Mouse (Mus musculus): ENCODE results near the gene Rasl10a.
"Not testable (repeated sequence)": the region's sequence is repeated elsewhere in the genome, so short reads cannot be mapped to it uniquely, and the experiment has no call there.

The Rasl10a gene

DNA sequence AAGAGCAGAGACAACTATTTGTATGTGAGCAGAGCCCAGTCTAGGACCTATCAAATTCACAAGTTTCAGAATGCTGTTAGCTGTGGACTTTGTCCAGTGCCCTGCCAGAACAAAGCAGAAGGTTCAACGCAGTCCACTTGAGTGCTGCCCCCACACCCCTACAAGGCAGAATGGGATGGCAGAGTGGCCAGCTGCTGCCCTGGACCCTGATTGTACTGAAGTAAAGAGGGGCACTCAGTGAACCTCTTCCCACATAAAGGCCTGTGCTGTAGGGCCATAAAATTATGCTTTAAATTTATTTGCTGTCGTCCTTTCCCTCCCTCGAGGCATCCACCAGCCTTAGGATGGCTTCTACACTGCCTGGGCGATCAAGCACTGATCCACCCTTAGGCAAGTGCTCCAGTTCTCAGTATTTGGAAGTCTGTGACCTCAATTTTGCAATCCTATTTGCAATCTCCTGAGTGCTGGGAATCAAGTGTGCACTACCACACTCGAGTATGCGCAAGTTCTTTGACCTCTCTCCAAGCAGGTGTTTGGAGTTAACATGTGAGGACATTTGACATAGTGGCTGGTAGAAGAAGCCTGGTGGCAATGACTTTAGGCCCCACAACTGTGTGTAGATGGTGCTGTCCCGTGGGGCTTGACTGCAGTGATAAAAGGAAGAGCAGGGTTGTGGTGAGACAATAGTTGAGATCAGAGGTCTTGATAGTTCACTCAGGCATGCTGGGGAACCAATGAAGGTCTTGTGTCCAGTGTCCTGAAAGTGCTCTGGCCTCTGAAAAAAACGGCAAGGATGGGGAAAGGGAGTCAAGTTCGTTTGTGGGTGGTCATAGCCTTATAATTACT is 10.4 kb downstream of the Rasl10a start:
- CTCF ChIA-PET, result no interaction called here

DNA sequence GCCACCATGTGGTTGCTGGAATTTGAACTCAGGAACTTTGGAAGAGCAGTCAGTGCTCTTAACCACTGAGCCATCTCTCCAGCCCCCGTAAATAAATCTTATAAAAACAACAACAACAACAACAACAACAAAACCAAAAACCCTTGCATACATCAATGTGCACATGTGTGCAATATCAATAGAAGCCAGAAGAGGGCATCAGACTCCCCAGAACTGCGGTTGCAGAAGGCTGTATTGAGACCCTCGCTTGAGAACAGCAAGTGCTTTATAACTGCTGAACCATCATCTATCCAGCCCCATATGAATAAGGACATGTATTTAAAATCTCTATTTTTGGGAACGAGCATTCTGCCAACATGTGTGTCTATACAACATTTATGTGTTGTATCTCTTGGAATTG is 17.0 kb downstream of the Rasl10a start:
- CTCF ChIA-PET, result interaction anchor here (0.6 to 0.8 kb wide), 2 partner anchors 47 to 465 kb away, joined by 5 to 17 read pairs; no protein-coding TSS in a partner anchor

DNA sequence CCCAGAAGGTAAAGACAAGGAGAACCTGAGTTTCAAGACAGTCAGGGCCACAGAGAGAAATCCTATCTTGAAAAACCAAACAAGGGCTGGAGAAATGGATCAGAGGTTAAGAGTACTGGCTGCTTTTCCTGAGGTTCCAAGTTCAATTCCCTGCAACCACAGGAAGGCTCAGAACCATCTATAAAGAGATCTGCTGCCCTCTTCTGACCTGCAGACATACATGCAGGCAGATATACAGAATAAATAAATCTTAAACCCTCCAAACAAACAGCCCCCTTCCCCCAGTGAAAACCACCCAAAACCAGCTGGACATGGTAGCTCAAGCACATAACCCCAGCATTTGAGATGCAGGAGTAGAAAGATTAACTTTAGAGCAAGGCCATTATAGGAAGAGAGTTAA is 17.8 kb downstream of the Rasl10a start:
- CTCF ChIA-PET, result interaction anchor here (0.7 kb wide), 1 partner anchor 15 kb away, joined by 5 read pairs; no protein-coding TSS in a partner anchor

DNA sequence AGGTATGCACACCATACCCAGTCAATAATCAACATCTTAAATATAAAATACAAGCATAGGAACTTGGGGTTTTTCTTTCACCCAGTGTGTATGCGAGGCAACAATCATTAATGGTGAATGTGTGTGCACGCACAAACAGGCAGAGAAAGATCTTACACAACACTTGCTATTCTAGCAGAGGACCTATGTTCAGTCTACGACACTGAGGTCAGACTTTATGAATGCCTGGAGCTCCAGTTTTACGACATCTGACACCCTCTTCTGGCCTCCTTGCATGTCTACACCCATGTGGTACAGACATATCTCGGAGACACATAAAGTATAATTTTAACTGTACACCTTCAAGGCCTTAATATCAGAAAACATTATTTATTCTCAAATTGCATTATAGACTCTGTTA is 18.9 kb downstream of the Rasl10a start:
- CTCF ChIA-PET, result not testable (repeated sequence)

DNA sequence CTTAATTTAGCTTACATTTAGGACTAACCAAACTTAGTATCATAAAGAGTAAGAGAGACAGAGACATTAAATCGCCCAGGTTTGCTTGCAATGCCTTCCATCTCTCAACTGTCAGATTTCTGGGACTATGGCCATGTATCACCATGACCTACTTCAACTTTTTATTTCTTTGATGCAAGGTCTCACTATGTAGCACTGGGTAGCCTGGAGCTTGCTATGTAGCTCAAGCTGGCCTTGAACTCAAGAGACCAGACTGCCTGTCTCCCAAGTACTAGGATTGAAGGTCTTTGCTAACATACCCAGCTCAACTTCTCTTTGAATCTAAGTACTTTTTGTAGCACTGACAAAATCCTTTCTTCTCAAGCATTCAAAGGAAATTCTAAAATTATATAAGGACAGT is 31.2 kb downstream of the Rasl10a start:
- CTCF ChIA-PET, result no interaction called here

DNA sequence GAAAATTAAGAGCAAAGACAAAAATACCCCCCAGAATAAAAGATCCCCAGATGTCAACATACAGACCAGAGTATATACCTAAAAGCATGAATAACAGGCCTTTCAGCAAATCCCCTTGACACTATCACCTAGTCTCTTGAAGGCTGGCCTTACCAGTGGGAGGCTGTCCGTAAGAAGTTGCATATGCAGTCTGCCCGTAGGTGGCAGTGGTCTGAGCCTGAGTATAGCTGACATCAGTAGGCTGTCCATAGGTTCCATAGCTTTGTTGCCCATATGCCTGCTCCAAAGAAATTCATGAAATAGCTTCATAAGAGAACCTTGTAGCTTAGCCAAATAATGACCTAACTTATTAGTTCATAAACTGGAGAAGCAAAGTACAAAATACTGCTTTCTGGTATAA is 33.8 kb downstream of the Rasl10a start:
- CTCF ChIA-PET, result no interaction called here

DNA sequence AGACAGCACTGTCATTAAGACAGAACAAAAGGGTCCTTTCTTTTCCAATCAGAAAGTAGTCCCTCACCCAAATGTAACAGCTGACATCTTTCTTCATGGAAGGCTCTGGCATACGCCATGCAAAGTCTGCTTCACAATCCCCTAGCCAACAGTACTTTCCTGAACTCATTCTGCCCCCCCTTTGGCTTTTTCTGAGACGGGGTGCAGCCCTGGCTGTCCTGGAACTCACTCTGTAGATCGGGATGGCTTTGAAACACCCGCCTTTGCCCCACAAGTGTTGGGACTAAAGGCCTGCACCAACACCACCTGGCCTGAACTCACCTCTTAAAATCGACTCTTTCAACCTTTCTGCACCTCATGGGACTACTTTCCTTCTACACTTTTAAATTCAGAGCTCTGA is 37.9 kb downstream of the Rasl10a start:
- CTCF ChIA-PET, result no interaction called here

DNA sequence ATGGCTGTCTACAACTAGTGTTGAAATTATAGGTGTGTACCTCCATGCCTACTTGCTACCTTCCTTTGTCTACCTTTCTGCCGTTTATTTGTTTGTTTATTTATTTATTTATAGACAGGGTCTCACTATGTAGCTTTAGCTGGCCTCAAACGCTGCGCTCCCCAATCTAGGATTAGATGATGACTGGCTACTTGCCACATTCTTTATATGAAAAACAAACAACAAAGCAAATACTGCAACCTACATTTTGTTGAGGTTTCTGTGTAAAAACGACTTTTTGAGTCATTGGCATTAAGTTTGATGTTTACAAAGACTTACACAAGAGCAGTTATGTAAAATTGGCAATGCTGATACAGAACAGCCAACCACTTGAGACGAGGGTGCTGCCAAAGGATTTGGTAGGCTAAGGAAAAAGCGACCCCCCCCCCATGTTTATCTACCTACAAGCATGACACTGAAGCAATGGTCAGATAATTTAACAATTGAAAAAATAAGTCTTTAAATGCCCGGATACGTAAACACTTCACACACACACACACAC is 38.6 kb downstream of the Rasl10a start:
- CTCF ChIA-PET, result no interaction called here

DNA sequence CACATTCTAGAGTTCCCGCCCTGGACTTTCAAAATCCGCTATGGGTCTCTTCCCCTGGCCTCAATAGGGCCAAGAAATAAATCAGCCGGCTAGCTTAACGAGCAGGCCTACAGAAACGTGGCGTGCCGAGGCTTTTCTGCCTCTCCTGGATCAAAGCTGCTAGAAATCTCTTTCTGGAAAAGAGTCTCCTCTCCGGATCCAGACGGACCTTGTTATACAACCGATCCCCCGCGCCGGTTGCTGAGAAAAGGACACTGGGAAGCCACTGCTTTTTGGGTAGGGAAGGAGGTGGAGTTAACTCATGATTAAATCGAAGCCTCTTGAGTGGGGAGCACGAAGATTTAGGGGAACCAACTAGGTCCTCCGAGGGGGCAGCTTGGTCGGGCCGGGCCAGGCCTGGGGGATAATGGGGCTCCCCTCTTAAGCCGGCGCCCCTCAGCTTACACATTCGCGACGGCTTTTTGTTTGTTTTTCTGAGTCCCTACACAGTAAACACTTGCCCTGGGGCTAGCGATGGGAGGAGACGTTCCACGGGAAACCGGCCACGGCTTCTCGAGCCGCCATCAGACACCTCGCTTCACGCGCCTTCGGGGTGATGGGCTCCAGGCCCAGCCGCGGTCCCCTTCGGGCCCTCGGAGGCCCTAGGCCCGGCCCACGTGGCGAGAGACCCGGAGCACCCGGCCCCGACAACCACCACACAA is 40.3 kb downstream of the Rasl10a start:
- CTCF ChIA-PET, result interaction anchor here (0.7 to 0.9 kb wide), 2 partner anchors 13 to 412 kb away, joined by 3 to 4 read pairs; no protein-coding TSS in a partner anchor

DNA sequence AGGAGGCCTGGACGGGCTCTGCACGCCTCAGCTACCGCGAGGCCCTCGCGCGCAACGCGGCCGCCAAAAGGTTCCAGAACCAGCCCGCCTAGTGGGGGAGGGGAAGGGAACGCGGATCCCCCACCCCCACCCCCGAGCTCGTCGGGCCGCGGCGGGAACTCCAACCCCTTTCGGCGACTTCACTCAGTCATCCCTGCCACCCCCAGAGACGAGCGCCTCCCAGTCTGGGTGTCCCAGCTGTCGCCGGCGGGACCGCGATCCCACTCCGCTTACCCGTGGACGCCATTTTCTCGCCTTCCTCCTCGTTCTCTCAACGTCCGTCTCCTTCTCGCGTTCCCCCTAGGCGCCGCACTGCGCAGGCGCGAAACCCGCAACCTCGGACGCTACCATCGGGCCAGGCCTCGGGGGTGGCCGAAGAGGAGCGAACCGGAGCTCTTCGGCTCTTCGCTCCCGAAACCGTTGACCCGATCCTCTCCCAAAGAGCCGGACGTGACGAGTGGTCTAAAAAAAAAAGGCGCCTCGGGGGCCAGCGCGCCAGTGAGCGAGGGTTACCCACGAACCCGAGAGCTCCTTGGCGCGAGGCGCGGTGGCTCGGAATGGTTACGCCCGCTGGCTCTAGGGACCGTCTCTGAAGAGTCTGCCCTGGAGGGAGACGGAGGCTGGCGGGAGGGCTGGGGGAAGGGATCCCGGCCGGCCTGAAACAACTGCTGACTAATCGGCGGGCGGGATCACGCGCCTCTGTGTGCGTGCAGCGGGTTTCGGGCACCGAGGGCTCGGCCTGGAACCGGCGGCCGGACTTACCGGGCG is 41.0 kb downstream of the Rasl10a start, which contains the start of the genes Rhbdd3 and Ewsr1:
TSS of gene Rhbdd3 (plus strand) at position 191 of the 807 bp plus-strand sequence.
TSS of gene Ewsr1 (minus strand) at position 531 of the 807 bp plus-strand sequence.
- CTCF ChIA-PET, result interaction anchor here (0.6 to 0.9 kb wide), 6 partner anchors 12 to 111 kb away, joined by 3 to 9 read pairs (median 4); no protein-coding TSS in a partner anchor

DNA sequence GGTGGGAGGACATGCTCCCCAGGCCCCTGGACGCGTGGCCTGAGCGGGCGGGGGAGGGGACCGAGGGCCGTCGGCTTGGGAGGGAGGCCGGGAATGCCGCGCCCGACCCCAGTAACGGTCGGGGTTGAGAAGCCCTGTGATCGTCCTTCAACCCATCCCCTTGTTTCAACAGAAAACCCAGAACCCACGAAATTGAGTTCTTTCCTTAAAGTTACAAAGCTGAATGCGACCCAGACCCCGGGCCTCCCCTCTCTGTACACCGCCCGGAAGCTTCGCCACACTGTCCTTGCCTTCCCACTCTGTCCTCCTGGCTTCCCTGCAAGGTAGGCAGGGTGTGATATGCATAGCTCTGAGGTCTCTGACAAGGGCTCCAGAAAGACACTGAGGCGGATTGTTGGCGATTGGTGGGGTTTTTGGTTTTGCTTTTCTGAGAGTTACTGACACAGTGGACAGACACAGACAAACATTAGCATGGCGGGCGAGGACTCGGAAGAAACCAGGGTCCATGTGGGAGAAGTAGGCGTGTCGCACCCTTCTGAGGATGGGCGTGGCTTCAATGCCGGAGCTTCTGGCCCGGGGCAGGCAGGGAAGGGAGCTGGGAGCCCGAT is 41.8 kb downstream of the Rasl10a start:
- CTCF ChIA-PET, result interaction anchor here (0.6 to 0.9 kb wide), 6 partner anchors 15 to 882 kb away, joined by 3 to 15 read pairs (median 4); no protein-coding TSS in a partner anchor

DNA sequence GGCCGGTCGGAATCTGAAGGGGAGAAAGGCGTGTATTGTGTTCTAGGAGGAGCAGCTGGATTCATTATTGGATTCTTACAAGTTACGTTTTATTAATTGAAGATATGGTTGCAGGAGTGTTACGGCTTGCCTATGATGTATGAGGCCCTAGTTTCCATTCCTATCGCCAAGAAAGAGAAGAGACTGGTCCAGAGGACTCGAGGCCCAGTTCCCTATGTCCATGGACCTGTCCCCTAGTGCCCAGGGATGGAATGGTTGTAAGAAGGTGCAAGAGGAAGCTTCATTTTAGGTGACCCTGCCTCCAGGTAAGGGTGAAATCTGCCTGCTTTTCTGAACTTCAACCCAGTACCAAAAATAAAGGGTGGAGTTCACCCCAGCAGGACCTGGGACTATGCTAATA is 42.4 kb downstream of the Rasl10a start:
- CTCF ChIA-PET, result interaction anchor here (0.6 to 0.9 kb wide), 6 partner anchors 14 to 1427 kb away, joined by 3 to 15 read pairs (median 4); no protein-coding TSS in a partner anchor

DNA sequence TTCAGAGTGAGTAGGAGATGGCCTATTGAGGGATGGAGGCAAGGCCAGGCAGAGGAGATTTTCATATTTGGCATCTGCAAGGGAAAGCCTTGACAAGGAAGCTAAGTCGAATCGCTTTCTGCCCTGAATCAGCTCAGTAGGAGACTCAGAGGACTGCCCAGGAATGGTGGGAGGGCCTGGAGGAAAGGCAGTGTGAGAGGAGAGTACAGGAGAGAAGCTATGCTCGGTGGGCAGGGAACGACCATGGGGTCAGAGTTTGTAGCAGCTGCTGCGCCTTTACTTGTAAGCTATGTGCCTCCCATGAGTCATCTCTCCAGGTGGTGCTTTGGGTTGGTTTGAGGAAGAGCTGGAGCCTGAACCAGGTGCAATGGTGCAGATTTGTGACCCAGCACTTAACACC is 42.9 kb downstream of the Rasl10a start:
- CTCF ChIA-PET, result interaction anchor here (0.6 to 0.9 kb wide), 2 partner anchors 128 to 1427 kb away, joined by 3 to 4 read pairs; no protein-coding TSS in a partner anchor

DNA sequence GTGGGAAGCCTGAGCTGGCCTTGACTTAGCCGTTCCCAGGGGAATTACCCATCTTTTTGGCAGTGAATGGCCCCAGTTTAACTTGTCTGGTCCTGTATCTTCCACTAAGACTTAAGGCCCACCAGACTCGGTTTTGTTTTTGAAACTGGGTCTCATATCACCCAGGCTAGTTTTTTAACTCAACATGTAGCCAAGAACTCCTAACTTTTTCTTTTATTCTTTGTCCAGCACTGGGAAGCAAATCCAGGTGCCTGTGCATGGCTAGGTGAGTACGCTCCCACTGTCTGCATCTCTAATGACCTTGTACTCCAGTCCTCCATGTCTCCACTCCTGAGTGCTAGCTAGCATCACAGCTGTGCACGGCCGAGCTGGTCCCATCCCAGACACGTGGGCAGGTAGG is 43.7 kb downstream of the Rasl10a start:
- CTCF ChIA-PET, result no interaction called here

DNA sequence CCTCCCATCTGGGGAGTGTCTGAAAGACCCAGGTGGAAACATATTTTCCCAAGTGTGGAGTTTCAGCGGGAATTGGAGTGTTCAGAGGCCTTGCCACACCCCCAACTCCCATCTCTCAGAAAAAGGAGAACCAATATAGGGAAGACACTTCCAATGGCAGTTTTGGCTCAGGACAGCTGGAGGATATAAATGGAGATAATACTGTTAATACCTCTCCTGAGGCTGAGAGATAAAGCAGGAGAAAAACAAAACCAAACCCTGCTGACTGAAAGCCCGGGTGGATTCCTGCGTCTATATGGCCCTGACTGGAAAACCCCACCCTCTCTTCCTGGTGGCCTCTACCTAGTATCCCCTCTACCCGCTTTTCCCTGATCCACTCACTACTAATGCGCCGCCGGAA is 44.5 kb downstream of the Rasl10a start:
- CTCF ChIA-PET, result no interaction called here

DNA sequence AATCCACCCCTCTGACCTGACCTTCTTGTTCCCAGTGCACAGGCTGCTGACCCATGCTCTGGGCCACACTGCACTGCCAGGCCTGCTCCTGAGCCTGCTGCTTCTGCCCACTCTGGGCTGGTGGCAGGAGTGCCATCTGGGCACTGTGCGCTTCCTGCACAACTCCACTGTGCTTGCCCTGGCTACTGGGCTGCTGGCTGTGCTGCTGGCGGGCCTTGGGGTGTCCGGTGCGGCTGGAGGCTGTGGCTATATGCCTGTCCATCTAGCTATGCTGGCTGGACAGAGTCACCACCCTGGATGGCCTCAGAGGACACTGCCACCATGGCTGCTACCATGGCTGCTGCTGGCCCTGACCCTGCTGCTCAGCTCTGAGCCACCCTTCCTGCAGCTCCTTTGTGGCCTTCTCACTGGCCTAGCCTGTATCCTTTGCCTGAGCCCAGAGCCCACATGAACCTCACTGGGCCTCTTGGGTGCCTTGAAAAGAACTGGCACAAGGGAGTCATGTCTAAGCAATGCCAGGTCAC is 46.1 kb downstream of the Rasl10a start:
- CTCF ChIA-PET, result no interaction called here

DNA sequence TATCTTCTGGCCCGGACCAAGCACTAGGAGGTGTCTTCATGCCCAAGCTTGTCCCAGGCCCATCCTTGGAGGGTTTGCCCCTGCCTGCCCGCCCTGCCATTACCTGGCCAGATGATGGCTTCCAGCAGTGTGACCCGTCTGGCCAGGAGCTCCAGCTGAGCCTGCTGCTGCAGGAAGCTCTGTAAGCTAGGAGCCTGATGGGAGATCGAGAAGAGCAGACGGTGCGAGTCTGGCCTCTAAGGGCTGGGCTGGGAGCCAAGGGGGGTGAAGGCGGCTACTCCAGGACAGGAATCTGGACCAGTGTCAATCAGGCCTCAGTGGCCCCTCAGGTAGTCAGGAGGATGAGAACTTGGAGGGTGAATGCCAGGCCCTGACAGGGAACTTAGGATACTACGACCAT is 51.5 kb downstream of the Rasl10a start:
- CTCF ChIA-PET, result interaction anchor here (0.6 kb wide), 1 partner anchor 95 kb away, joined by 4 read pairs; no protein-coding TSS in a partner anchor
